Mouse (Mus musculus): ENCODE measurements around the gene Olfr74. TPM values are rescaled to one million over a fixed set of nuclear protein-coding genes. Genes with fewer than 3 reads are reported as not detected.
"Not testable (repeated sequence)": the region's sequence is repeated elsewhere in the genome, so short reads cannot be mapped to it uniquely, and the experiment has no call there.

The Olfr74 gene
- not detected in 2 replicates for polyA plus RNA-seq (2012; ENCODE audit: insufficient read depth, insufficient read length, missing spikeins)

DNA sequence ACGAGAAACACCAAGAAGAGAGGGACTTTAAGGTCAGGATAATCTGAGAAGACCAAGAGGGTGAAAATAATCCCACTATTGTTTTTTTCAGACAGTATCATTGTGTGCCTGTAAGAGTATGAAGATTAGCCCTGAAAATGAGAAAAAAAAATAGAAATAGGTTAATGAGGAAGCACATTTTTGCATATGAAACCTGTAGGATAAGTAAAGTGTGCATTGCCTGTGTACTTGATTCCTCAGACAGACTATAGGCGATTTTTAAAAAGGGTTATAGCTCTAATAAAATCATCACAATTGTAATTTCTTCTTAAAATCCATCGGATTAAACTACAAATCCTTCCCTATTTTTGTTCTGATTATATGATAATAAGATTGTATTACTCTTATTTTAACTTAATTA, at the start of gene Olfr74:
TSS of gene Olfr74 (minus strand) at position 101 of the 400 bp plus-strand sequence.
- no peak within 1 kb of the TSS for H3K4me3 ChIP-seq (ENCODE audit: insufficient read depth, low read depth, low read length)
- H3K4me1 ChIP-seq (ENCODE audit: control insufficient read depth, insufficient read depth, insufficient read length, low read length): no peaks in the 10 kb centered on the region
- no peak within 1 kb of the TSS for H3K27ac ChIP-seq (replicated peaks; ENCODE audit: low read depth, low read length)

DNA sequence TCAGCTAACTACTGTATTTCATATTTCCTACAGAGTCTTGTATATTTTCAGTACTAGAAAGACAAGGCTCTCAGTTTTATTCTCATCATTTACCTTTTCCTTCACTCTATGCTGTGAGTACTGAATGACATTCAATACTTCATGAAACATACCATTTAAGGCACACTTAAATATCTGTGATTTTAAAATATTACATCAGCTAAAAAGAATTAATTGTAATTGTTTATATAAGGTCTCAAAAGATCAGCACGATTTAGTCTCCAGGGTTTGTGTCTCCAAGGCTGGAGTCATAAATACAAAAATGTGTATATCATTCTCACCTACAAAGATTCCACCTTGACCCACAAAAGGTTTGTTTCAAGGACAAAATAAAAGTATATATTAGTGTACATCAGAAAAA, 48.0 kb upstream of the Olfr74 start, which contains the start of gene Olfr1161:
TSS of gene Olfr1161 (plus strand) at position 301 of the 400 bp plus-strand sequence.
- H3K4me3 ChIP-seq (ENCODE audit: insufficient read depth, low read depth, low read length); H3K4me1 ChIP-seq (ENCODE audit: control insufficient read depth, insufficient read depth, insufficient read length, low read length); H3K27ac ChIP-seq (replicated peaks; ENCODE audit: low read depth, low read length): not testable (repeated sequence)

DNA sequence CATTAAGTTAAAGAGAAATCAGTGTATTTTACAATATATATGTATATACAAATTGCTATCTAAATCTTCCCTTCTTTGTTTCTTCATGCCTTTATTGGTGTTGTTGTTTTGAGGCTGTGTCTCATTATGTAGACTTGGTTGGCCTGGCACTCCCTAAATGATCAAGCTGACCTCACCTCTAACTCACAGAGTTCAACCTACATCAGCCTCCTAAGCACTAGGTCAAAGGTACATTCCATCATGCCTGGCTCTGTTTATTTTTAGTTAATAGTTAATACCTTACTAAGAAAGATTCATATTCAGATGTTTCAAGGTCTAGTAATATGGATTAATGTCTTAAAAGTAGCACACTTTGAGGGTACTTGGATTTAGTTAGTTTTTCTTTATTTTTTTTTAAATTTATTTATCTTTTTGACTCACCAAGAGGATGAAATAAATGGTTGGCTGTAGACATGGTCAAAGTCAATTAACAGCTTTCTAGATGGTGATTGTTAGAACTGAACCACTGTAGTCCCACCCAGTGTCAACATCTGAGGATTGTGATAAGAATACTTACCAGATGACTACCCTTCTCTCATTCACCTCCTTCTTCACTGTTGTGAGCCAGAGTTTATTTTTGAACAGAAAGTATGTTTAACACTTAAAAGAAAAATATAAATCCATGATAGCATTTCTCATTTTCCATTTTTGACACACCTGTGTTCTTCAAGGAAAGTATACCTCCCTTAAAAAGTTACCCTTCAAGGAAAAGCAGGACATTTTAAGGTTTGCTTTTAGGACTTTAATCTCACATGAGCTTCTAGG, 33.3 kb upstream of the Olfr74 start, which contains the start of gene Olfr1160:
TSS of gene Olfr1160 (minus strand) at position 754 of the 804 bp plus-strand sequence.
- Histone ChIP-seq H3K27ac (replicated peaks; ENCODE audit: low read depth, low read length) (no peak within 1 kb of the TSS), H3K4me1 (ENCODE audit: control insufficient read depth, insufficient read depth, insufficient read length, low read length) (no peaks in the 10 kb centered on the region), H3K4me3 (ENCODE audit: insufficient read depth, low read depth, low read length) (no peak within 1 kb of the TSS)

DNA sequence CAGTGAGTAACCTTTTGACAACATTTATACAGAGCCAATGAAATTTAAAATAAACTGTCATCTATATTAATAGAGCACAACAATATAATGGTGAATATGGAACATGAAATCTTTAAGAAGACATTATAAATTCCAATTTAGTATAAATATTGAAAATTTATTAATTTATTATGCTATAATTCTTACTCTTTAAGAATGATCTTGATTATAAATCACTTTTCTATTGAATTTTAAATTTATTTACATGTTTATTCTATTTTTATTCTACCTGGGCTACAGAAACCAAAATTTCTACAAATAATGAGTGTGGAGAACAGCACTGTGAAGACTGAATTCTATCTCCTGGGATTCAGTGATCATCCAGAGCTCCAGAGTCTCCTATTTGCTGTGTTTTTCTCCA, 15.3 kb upstream of the Olfr74 start, which contains the start of gene Olfr1158:
TSS of gene Olfr1158 (plus strand) at position 301 of the 400 bp plus-strand sequence.
- Histone ChIP-seq H3K4me1 (ENCODE audit: control insufficient read depth, insufficient read depth, insufficient read length, low read length) (no peaks in the 10 kb centered on the region), H3K4me3 (ENCODE audit: insufficient read depth, low read depth, low read length) (no peak within 1 kb of the TSS), H3K27ac (replicated peaks; ENCODE audit: low read depth, low read length) (no peak within 1 kb of the TSS)

DNA sequence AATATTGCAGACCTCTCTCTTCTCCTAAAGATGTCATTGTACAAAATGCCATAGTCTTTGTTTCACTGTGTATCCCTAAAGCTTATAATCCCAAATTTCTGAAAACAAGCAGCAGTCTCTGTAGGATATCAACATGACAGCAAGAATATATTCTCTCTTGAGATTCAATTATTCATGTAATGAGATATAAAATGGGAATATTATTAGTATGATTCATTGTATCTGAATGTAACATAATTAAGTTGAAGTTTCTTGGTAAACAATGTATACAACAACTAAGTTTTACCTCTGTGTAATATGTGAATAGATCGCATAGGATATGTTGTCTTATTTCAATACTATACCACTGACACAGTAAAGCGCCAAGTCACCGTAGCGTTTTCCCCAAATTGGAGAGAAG, 6.3 kb downstream of the Olfr74 start, which contains the start of gene Olfr1157:
TSS of gene Olfr1157 (minus strand) at position 101 of the 400 bp plus-strand sequence.
- H3K4me1 ChIP-seq (ENCODE audit: control insufficient read depth, insufficient read depth, insufficient read length, low read length): no peaks in the 10 kb centered on the region
- H3K27ac ChIP-seq (replicated peaks; ENCODE audit: low read depth, low read length): no peak within 1 kb of the TSS
- H3K4me3 ChIP-seq (ENCODE audit: insufficient read depth, low read depth, low read length): no peak within 1 kb of the TSS

DNA sequence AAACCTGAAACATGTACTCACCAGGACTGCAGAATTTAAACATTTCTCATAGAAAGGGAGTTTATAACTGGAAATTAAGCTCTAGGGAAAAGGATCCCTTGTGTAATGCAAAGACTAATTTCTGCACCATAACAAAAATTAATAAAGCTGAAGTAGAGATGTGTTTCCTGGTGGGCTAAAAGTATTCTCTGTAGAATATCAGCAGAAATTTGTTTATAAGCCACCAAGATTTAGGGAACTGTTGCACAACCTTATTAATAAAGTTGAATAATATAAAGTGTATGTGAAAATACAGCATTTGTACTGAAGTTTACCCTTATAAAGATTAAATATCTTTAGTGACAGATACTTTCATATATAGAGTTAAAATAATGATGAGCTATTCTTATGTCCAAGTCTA, 21.5 kb downstream of the Olfr74 start, which contains the start of gene Olfr1156:
TSS of gene Olfr1156 (minus strand) at position 101 of the 400 bp plus-strand sequence.
- H3K27ac ChIP-seq (replicated peaks; ENCODE audit: low read depth, low read length): no peak within 1 kb of the TSS
- no peak within 1 kb of the TSS for H3K4me3 ChIP-seq (ENCODE audit: insufficient read depth, low read depth, low read length)
- no peaks in the 10 kb centered on the region for H3K4me1 ChIP-seq (ENCODE audit: control insufficient read depth, insufficient read depth, insufficient read length, low read length)

DNA sequence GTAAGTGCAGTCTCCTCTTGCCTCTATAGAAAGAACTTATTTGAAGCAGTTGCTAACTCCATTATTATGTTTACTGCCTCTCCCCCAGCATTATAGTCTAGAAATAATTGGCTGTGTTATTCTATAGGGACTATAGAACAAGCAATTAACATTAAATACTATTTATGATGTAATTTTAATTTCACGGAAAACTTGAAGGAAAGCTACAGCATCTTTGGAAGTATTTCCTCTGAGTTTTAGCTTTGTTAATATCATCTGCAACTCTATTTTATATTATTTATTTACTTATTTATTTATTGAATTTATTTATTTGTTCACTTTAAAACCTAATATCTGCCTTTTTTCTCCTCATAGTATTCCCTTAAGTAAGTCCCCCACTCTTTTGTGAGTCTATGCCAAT, 29.4 kb downstream of the Olfr74 start, which contains the start of gene Olfr1155:
TSS of gene Olfr1155 (minus strand) at position 101 of the 400 bp plus-strand sequence.
- no peak within 1 kb of the TSS for H3K27ac ChIP-seq (replicated peaks; ENCODE audit: low read depth, low read length)
- H3K4me3 ChIP-seq (ENCODE audit: insufficient read depth, low read depth, low read length): no peak within 1 kb of the TSS
- H3K4me1 ChIP-seq (ENCODE audit: control insufficient read depth, insufficient read depth, insufficient read length, low read length): no peaks in the 10 kb centered on the region

Other genes starting within 250 kb of the Olfr74 start
- not detected in 2 replicates for gene Olfr1138, start 234.7 kb downstream of the Olfr74 start, polyA plus RNA-seq (2012; ENCODE audit: insufficient read depth, insufficient read length, missing spikeins)
- gene Olfr1140, start 230.9 kb downstream of the Olfr74 start, polyA plus RNA-seq (2012; ENCODE audit: insufficient read depth, insufficient read length, missing spikeins): not detected in 2 replicates
- not detected in 2 replicates for gene Olfr1141, start 220.7 kb downstream of the Olfr74 start, polyA plus RNA-seq (2012; ENCODE audit: insufficient read depth, insufficient read length, missing spikeins)
- not detected in 2 replicates for gene Olfr152, start 195.2 kb downstream of the Olfr74 start, polyA plus RNA-seq (2012; ENCODE audit: insufficient read depth, insufficient read length, missing spikeins)
- not detected in 2 replicates for gene Olfr1143, start 174.1 kb downstream of the Olfr74 start, polyA plus RNA-seq (2012; ENCODE audit: insufficient read depth, insufficient read length, missing spikeins)
- gene Olfr1145, start 164.8 kb downstream of the Olfr74 start, polyA plus RNA-seq (2012; ENCODE audit: insufficient read depth, insufficient read length, missing spikeins): not detected in 2 replicates
- gene Olfr1148, start 144.1 kb downstream of the Olfr74 start, polyA plus RNA-seq (2012; ENCODE audit: insufficient read depth, insufficient read length, missing spikeins): not detected in 2 replicates
- gene Olfr1150-ps1, start 130.7 kb downstream of the Olfr74 start, polyA plus RNA-seq (2012; ENCODE audit: insufficient read depth, insufficient read length, missing spikeins): not detected in 2 replicates
- gene Olfr1151, start 118.8 kb downstream of the Olfr74 start, polyA plus RNA-seq (2012; ENCODE audit: insufficient read depth, insufficient read length, missing spikeins): not detected in 2 replicates
- gene Olfr1152, start 108.2 kb downstream of the Olfr74 start, polyA plus RNA-seq (2012; ENCODE audit: insufficient read depth, insufficient read length, missing spikeins): not detected in 2 replicates
- gene Olfr1153, start 79.7 kb downstream of the Olfr74 start, polyA plus RNA-seq (2012; ENCODE audit: insufficient read depth, insufficient read length, missing spikeins): not detected in 2 replicates
- gene Olfr1154, start 69.5 kb downstream of the Olfr74 start, polyA plus RNA-seq (2012; ENCODE audit: insufficient read depth, insufficient read length, missing spikeins): not detected in 2 replicates
- gene Olfr1155, start 29.5 kb downstream of the Olfr74 start, polyA plus RNA-seq (2012; ENCODE audit: insufficient read depth, insufficient read length, missing spikeins): not detected in 2 replicates
- gene Olfr1156, start 21.6 kb downstream of the Olfr74 start, polyA plus RNA-seq (2012; ENCODE audit: insufficient read depth, insufficient read length, missing spikeins): not detected in 2 replicates
- gene Olfr1157, start 6.4 kb downstream of the Olfr74 start, polyA plus RNA-seq (2012; ENCODE audit: insufficient read depth, insufficient read length, missing spikeins): not detected in 2 replicates
- gene Olfr1158, start 15.4 kb upstream of the Olfr74 start, polyA plus RNA-seq (2012; ENCODE audit: insufficient read depth, insufficient read length, missing spikeins): not detected in 2 replicates
- not detected in 2 replicates for gene Olfr1160, start 33.6 kb upstream of the Olfr74 start, polyA plus RNA-seq (2012; ENCODE audit: insufficient read depth, insufficient read length, missing spikeins)
- not detected in 2 replicates for gene Olfr1161, start 48.1 kb upstream of the Olfr74 start, polyA plus RNA-seq (2012; ENCODE audit: insufficient read depth, insufficient read length, missing spikeins)
- not detected in 2 replicates for gene Olfr73, start 63.0 kb upstream of the Olfr74 start, polyA plus RNA-seq (2012; ENCODE audit: insufficient read depth, insufficient read length, missing spikeins)
- gene Olfr1162, start 76.5 kb upstream of the Olfr74 start, polyA plus RNA-seq (2012; ENCODE audit: insufficient read depth, insufficient read length, missing spikeins): not detected in 2 replicates
- gene Olfr1163, start 97.2 kb upstream of the Olfr74 start, polyA plus RNA-seq (2012; ENCODE audit: insufficient read depth, insufficient read length, missing spikeins): not detected in 2 replicates
- gene Olfr1164, start 119.3 kb upstream of the Olfr74 start, polyA plus RNA-seq (2012; ENCODE audit: insufficient read depth, insufficient read length, missing spikeins): not detected in 2 replicates
- gene Olfr1166, start 153.6 kb upstream of the Olfr74 start, polyA plus RNA-seq (2012; ENCODE audit: insufficient read depth, insufficient read length, missing spikeins): not detected in 2 replicates
- not detected in 2 replicates for gene Olfr1167, start 180.5 kb upstream of the Olfr74 start, polyA plus RNA-seq (2012; ENCODE audit: insufficient read depth, insufficient read length, missing spikeins)
- not detected in 2 replicates for gene Olfr1168, start 207.2 kb upstream of the Olfr74 start, polyA plus RNA-seq (2012; ENCODE audit: insufficient read depth, insufficient read length, missing spikeins)

Data from brown adipose tissue, adult 24 weeks (tissue).